Mouse (Mus musculus) thymus, postnatal 36 days (tissue): ENCODE measurements around the gene Tmem43.

Experiments used
- DNase-seq, 2 experiments: peaks; one replicate each; pipeline ENCODE4 v3.0.0; 2022; ENCODE audit warnings: mixed read lengths in 2 of 2

Gene Tmem43

GRCm38 (mm10) chr6:91489872-91490271, 16.4 kb downstream of the Tmem43 start:
- no peak for DNase-seq

- no peak for DNase-seq
Measured at GRCm38 (mm10) chr6:91491004-91491403, 17.5 kb downstream of the Tmem43 start.

DNA sequence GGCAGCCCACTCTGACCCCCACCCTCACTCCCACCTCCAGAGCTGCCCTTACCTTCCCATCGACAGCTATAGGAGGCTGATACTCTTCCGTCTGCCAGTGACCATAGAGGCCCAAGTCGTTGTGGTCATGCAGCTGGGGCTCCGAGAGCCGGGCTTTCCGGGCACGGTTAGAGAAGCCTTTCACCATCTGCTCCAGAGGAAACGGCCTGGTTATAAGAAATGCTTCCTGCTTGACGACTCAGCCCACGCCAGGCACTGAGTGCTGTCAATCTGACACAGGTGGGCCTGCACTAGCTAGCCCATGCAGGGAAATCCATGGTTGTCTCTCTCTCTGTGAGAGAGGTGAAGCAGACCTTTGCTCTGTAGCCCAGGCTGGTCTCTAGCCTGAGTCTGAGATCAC, 19.6 kb downstream of the Tmem43 start:
- no peak for DNase-seq

DNA sequence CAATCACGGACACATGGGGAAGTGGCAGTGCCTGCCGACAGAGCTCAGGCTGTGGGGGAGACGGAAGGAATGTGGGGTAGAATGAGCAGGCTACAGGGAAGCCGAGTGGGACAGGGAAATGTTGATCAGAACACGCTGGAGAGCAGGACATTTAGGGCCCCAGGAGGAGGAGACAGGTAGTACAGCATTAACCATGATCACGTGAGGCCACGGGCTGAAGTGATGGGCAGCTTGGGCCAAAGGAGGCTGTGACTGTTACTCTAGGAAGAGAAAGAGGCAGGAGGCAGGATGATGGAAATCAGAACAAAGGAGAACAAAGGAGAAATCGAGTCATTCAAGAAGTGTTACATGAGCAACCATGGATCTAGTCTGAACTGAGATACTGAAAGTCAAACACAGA, 21.0 kb downstream of the Tmem43 start:
- DNase-seq = no peak

GRCm38 (mm10) chr6:91503302-91503701, 29.8 kb downstream of the Tmem43 start:
- DNase-seq = no peak

DNA sequence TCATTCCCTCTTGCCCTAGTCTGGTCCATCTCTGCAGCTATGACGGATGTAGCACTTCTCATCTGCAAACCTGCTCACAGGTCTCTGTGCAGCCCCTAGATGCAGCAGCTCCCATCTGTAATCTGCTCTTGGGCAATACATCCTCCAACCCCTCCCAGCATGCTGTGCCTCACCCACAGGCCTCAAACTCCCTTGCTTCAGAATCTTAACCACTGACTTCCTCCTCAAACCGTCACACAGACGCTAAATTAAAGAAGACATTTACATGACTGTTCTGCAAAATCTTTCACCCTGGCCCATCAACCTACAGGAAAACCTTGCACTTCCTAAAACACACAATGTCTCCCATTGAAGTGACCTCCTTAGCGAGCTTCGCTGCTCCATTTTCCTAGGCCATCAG, 32.5 kb downstream of the Tmem43 start:
- DNase-seq = peak; percentile 67 to 81

- peak; percentile 42 to 65 for DNase-seq
Measured at GRCm38 (mm10) chr6:91508041-91508440, 34.5 kb downstream of the Tmem43 start.

GRCm38 (mm10) chr6:91509326-91509725, 35.8 kb downstream of the Tmem43 start:
- DNase-seq = peak; percentile 84 to 87

GRCm38 (mm10) chr6:91510211-91510610, 36.7 kb downstream of the Tmem43 start:
- DNase-seq = no peak

- DNase-seq = no peak
Measured at GRCm38 (mm10) chr6:91514135-91514534, 40.6 kb downstream of the Tmem43 start.

- DNase-seq = no peak
Measured at GRCm38 (mm10) chr6:91514737-91515362, 41.3 kb downstream of the Tmem43 start.

DNA sequence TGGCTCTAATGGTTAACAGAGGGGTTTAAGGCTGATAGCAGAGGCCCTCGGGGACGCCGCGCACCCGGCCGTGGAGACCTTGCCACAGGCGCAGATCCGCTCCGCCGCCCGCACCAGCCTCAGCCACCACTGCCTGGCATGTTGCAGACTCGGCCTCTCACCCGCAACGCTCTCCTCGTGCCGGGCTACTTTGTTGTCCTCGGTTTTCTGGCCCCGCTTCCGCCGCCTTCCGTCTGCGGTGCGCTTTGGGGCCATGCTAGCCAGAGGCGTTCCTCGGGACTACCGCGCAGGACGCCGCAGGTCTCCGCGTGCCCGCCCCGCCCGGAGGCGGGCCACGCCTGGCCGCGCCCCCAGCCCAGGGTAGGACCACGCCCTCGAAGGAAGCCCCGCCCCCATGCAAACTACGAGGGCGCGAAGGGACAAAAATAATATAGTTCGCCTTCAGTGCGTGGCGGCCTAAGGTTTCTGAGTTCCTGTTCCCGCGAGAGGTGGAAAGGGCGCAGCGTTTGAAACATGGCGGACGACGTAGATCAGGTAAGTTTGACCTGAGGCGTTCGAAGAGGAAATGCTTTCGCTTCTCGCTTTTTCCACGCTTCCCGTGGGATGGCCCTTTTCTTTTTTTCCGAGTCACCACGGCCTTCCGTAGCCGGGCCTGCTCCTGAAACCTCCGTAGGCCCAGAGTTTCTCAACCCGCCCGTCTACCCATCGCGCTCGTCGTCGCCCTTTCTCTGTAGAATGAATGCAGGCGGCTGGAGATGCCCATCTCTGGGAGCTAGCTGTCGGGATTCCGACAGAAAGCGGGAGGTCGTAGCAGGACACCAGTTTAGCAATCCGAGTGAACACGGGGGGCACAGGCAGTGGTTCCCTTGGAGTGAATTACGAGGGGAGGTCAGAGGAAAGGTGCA, 42.3 kb downstream of the Tmem43 start, which contains the start of the genes Xpc and Lsm3:
Xpc (minus strand) TSS at position 344 of the 905 bp plus-strand sequence.
Lsm3 (plus strand) TSS at position 384 of the 905 bp plus-strand sequence.
- DNase-seq = peak; percentile 97 to 99

- DNase-seq = no peak
Measured at GRCm38 (mm10) chr6:91518454-91519020, 45.0 kb downstream of the Tmem43 start.

DNA sequence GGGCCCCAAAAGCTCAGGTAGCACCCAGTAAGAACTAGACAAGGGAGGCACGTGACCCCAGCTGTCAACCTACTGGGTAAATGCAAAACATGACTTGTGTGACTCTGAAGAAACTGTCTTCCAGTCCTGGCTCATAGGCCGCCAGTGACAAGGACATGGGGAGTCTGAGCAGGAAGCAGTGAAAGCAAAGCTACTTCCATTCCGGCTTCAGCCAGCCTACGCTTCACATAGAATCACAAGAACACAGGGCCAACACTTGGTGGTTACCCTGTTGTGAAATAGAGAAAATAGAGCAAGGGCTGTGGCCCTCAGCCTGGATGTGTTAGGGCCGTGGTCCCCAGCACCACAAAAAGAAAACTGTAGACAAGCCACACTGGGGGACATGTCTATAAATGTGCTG, 49.3 kb downstream of the Tmem43 start:
- no peak for DNase-seq

DNA sequence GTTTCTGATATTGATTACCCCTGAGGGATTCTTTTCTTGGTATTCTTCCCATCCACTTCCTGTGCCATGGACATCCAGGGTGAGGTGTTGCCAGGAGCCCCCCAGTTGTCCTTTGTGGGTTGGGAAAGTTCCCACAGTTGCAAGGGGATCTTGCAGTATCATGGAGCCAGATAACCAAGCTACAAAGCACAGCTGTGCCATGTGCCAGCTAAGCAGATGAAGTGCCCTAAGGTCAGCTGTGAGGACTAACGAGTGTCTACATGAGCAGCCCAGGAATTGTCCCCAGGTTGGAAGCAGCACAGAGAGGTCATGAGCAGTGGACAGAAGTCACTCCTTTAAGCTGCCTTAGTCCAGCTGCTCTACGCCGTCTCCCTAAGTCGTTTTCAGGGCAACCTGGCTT, 52.0 kb downstream of the Tmem43 start:
- no peak for DNase-seq

DNA sequence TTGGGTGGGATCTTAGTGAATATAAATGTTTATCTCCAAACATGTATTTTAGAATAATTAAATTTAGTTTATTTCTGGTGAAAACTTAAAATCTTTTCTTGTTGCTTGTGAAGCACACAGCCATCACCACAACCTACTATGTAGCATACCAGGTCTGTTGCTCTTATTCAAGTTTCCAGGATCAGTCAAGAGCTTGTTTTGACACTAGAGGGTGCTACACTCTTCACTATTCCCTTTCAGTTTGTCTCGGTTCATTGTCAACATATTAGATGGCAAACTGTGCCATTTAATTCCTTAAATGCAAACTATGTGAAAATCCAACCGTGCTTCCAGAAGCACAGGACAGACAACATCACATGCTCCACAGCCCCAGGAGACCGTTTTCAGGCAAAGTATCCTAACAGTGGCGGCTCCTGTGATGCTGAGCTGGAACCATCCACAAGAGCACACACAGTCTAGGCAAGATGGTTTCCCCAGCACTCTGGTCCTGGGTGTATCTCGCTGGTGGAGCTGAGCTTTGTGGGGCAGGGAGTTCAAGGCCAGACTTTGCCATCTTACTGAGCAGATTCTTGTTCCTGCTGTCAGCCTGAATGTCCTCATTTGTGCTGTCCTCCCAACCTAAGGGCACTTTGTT, 53.8 kb downstream of the Tmem43 start:
- DNase-seq = no peak

GRCm38 (mm10) chr6:91528265-91528664, 54.8 kb downstream of the Tmem43 start:
- DNase-seq = no peak

DNA sequence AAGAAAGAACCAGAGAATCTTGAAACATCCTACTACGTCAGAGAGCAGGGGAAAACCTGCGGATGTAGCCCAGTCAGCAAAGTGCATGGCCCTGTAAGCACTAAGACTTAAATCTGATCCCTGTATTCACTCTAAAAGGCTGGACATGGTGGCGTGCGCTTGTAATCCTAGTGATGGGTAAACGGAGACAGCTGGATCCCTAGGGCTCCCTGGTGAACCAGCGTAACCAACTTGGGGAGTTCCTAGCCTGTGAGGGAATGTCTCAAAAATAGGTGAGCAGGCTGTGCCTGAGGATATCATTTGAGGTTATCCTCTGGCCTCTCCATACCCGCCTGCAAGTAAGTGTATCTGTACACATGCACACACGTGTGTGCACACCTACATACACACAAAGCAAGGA, 57.2 kb downstream of the Tmem43 start:
- DNase-seq = no peak

GRCm38 (mm10) chr6:91531276-91531675, 57.8 kb downstream of the Tmem43 start:
- no peak for DNase-seq

GRCm38 (mm10) chr6:91532661-91533060, 59.2 kb downstream of the Tmem43 start:
- no peak for DNase-seq

GRCm38 (mm10) chr6:91533359-91533758, 59.9 kb downstream of the Tmem43 start:
- no peak for DNase-seq

- no peak for DNase-seq
Measured at GRCm38 (mm10) chr6:91533771-91534170, 60.3 kb downstream of the Tmem43 start.

- no peak for DNase-seq
Measured at GRCm38 (mm10) chr6:91534268-91534667, 60.8 kb downstream of the Tmem43 start.
